Mouse (Mus musculus) embryo, embryonic 9.5 days (tissue): ENCODE results near the gene Morf4l1.
"Not testable (repeated sequence)": the region's sequence is repeated elsewhere in the genome, so short reads cannot be mapped to it uniquely, and the experiment has no call there.

Experiments used
- DNase-seq: peaks from one replicate; pipeline ENCODE4 v3.0.0-alpha.2; 2017; ENCODE audit errors: extremely low spot score

Gene Morf4l1

GRCm38 (mm10) chr9:90060574-90060875, 54.0 kb downstream of the Morf4l1 start:
- DNase-seq, result no peak

DNA sequence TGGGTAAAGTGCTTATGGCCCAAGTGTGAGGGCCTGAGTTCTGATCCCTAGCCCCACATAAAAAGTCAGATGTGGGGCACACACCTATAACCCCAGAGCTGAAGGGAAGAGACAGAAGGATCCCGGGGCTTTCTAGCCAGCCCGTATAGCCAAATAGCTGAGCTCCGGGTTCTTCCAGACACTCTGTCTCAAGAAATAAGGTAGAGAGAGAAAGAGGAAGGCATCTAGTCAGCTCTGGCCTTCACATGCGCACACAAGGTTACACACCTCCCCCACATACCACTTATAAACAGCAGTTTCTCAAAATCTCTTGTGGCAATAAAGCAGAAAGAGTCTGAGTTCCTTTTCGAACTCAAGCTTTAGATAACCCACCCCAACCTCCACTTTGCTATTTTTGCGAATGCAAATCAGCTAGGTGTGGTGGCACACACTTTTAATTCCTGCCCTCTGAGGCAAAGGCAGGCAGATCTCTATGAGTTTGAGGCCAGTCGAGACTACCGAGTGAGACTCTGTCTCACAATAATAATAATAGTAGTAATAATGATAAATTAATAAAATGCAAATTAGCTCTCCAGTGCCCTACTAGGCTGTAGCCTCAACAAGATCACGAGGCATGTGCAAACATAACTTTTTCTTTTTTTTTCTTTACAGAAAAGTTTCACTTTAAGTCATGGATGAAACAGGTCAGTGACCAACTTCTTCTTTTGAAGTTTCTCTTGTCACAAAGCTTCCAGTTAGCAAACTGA, 54.6 kb downstream of the Morf4l1 start:
- DNase-seq, result no peak

DNA sequence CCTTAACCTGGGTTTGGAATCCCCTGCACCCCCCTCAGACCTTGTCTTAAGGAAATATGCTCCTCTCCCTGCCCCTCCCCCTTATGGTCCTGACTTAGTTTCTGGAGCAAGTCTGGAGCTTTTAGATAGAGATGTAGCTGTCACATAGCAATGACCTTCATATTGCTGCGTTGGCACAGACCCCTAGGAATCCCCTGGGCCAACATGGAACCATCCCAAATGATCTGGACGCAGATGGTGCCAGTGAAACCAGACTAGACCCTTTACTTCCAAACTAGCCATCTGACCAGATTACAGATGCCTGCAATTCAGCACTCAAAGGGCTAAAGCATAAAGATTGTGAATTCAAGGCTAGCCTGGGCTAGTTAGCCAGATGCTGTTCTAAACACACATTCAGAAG, 57.9 kb downstream of the Morf4l1 start:
- no peak for DNase-seq

DNA sequence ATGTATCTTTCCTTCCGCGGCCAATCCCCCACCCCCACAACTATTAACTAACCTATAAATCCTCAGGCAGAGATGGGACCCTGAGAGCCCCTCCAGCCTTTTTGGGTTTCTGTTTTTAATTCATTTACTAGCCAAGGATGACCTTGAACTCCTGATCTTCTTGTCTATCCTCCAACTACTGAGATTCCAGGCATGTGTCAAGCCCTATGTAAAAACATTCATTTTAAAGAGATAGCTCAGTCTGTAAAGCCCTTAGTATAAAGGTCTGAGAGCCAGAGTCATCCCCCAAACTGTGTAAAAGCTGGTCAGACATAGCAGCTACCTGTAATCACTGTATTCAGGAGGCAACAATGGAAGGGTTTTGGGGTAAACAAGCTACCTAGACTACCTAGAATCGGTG, 58.7 kb downstream of the Morf4l1 start:
- DNase-seq, result no peak

DNA sequence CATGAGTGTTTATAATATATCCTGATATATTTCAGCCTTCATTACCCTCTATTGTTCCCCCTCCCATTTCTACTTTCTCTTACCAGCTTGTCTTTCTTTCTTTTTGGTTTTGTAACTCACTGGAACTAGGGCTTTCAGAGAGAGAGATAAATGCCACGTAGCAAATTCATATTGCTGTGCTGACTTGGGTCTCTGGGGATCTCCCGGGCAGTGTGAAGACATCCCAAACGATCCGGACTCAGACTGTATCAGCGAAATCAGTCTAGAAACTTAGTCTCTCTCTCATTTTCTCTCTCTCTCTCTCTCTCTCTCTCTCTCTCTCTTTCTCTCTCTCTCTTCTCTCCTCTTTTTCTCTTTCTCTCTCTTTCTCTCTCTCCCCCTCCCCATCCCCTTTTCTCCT, 59.2 kb downstream of the Morf4l1 start:
- no peak for DNase-seq

GRCm38 (mm10) chr9:90054371-90055145, 60.0 kb downstream of the Morf4l1 start:
- DNase-seq, result peak; percentile 74

DNA sequence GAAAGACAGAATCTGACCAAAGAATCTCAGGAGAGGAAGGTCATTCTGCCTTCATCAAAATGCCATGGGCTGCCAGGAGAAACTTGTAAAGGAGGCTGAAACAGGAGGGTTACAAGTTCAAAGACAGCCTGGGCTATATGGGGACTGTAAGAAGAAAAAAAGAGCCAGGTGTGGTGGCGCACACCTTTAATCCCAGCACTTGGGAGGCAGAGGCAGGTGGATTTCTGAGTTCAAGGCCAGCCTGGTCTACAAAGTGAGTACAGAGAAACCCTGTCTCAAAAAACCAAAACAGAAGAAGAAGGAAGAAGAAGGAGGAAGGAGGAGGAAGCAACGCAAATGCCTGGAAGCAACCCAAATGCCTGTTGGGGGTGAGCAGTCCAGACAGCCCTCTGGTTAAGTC, 60.7 kb downstream of the Morf4l1 start, which contains the start of gene Ctsh:
Ctsh (plus strand) TSS at position 301 of the 400 bp plus-strand sequence.
- no peak for DNase-seq

GRCm38 (mm10) chr9:90047937-90048627, 66.5 kb downstream of the Morf4l1 start:
- DNase-seq, result no peak

- no peak for DNase-seq
These were observed 69.4 kb downstream of the Morf4l1 start for GRCm38 (mm10) chr9:90045191-90045590.

DNA sequence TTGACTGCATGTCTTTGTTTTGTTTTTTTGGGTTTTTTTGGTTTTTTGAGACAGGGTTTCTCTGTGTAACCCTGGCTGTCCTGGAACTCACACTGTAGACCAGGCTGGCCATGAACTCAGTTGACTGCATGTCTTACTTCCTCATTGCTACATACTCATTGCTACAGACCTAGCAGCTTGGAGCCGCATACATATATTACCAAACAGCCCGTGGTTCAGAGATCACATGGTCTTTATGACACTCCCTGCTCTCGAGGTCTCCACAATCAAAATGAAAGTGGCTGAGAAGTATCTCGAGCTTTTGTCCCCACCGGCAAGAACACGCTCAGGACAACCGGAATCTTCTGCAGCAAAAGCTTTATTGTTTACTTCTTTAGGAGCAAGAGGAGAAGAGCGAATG, 71.7 kb downstream of the Morf4l1 start:
- not testable (repeated sequence) for DNase-seq
